Mouse (Mus musculus) v-Abl transformed pro-B cells (cell line): Measurements from ENCODE around the gene Vhl.

ENCODE experiments used
- in situ Hi-C, 2 experiments: fragments of 400-800 bp; cut with MboI; formaldehyde crosslinking; loops; one replicate each; pipeline ENCODE4 v1.15.1; 2025; ENCODE audit not compliant: unreplicated experiment in 2 of 2

Vhl gene

DNA sequence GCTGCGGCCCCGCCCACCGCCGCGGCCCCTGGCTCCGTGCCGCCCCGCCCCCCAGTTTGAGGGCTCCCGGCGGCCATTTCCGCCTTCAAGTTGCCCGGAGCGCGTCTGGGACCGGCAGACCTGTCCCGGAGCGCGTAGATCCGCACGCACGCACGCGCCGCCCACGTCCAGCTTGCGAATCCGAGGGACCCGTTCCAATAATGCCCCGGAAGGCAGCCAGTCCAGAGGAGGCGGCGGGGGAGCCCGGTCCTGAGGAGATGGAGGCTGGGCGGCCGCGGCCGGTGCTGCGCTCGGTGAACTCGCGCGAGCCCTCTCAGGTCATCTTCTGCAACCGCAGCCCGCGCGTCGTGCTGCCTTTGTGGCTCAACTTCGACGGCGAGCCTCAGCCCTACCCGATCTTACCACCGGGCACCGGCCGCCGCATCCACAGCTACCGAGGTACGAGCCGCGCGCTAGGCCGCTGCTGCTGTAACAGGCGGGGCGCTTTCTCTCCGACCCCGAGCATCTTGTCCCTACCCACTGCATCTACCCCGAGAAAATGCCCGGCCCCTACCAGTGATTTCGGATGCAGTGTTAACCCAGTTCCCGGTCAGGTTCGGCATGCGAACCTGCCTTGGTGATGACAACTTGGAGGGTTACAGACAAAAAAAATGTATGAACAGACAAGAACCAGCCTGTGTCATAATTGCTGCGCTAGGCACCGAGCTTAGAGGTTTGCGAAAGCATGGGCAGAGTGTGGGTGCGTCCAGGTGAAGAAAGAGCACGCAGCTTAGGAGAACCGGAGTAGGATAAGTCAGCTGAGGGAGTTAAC, at the start of gene Vhl:
TSS of gene Vhl (plus strand) at position 19 of the 811 bp plus-strand sequence.
- in situ Hi-C loops = no loop called here

DNA sequence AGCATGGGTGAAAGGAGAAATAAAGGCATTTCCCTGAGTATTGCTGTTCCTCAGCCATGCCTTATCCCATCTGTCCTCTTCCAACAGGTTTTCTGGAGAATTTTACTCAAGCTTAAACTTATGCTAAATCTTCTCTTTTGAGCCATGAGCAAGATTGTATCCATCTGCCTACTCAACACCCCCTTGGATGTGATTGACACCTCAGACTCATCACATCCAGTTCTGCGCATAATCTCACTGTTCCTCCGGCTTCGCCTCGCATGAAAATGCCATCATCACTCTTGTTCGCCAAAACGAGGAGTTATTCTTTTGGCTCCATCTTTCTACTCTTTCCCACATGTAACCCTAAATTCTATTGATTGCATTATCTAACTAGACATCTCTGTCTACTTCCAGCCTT, 47.7 kb upstream of the Vhl start:
- in situ Hi-C loops = no loop called here

DNA sequence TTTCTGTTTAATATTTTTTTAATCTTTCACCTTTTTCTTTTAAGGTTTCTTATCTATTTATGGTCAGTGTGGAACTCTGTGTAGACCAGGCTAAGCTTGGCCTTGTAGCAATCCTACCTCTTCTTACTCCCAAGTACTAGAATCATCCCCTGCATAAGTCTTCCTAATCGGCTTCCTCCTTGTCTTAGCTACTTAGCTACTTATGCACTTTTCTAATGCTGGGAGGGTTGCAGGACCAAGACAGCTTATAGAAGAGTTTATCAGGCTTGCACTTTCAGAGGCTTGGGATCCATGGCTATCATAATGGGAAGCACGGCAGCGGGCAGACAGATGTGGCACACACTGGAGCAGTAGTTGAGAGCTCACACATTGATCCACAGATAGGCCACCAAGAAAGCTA, 44.5 kb upstream of the Vhl start:
- in situ Hi-C loops = no loop called here

DNA sequence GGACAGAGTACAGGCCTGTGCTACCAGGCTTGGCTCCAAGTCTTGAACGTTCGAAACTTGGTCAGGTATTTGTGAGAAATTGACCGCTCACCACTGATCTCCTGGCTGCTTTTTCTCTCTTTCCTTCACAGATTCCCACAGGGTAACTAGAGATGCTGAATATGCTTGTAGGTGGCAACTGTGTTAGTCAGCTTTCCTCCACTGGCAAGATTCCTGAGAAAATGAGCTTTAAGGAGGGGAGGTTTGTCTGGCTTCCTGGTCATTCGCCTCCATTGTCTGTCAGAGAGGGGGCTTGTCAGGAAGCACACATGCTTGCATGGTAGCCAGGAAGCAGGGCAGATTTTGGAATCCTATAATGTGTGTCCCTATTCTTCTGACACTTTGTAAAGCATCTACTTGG, 40.7 kb upstream of the Vhl start:
- in situ Hi-C loops = no loop called here

DNA sequence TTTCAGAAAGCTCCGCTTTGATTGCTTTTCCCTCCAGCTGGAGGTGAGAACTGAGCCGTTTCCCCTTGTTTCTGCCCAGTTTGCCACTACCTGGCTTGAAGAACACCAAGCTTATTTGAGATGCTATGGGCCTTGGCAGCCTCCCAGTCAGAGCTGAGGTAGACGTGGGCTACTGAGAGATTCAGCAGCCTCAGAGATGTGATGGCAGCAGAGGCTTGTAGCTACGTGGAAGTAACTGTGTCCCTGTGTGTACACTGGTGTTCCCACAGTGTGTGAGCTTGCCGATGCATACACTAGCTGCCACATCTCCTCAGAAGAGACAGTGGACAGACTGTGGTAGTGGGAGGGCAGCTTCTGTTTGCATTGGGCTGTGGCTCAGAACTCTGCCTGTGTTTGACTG, 38.7 kb upstream of the Vhl start:
- in situ Hi-C loops = no loop called here

DNA sequence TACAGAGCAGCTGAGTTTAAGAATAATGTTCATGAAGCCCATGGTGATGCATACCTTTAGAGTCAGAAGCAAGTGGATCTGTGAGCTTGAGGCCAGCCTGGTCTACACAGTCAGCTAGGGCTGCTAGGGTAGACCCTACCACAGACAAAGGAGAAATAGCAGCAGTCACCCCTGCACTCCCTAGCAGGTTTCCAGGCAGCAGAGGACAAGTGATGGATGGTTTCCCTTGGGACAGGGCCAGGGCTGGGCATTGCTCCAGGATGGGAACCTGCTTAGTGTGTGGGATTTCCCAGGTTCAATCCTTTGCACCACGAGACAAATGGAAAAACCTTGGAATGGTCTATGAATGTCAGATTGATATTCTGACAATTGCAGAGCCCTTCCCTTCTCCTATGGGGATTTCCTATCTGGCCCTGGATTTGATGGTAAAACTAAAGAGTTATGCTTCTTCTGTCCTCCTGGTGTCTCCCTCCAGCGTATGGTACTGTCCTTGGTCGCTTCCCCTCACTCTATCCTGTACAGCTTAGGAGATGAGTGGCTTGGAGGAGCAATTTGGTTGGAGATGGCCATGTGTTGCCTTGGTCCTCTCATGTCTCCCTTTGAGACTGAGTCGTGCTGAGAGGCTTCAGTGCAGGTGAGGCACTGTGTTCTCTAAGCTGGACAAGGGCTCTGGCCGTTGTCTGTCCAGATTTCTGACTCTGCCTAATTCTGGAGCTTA, 37.1 kb upstream of the Vhl start:
- in situ Hi-C loops = no loop called here

DNA sequence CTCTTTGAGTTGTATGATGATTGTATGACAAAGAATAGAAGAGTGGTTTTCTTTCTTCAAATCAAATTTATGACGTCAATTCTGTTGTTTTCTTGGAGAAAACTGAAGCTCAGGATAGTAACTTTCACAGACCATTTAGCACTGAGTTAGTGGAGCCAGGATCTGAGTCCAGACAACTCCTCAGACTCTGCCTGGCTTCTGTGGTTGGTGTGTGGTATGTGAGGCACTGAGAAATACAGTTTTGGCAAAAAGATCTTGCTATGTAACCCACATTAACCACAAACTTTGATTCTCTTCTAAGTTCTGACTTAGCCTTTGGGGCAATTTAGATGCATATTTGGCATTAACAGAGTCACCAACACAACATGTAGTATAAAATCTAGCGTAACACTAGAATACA, 31.1 kb upstream of the Vhl start:
- in situ Hi-C loops = no loop called here

DNA sequence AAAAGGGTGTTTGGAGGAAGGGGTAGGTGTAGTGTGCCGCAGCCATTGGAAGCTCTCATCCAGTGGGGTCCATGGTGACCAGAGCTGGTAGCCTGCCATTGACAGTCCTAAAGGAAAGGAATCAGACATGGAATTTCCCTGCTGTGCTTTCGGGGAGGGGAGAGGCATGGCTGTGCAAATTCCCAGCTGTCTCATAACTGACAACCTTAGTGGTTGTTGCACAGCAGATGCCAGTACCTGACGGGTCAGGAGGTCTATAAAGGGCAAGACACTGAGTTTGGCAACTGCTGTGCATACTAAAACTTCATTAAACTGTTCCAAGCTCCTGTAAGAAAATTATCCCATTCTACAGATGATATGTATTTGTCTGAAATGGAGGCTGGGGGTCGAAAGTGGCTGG, 25.8 kb upstream of the Vhl start:
- in situ Hi-C loops = no loop called here

DNA sequence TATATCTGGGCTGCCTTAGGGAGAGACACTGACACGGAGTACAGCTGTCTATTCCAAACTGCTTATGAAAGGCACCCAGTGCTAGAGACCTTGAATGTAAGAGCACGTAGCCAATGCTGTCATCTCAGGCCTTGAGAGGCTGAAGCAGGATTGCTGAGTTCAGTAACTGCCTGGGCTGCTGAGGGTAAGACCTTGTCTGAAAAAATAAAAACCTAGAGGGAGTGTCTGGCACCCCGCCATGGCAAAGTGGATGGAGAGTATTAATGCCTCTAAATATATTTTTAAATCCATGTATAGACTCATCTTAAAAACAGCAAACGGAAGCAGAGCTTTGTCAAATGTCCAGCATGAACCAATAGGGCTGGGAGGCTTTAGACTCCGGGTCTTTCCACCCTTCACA, 23.9 kb upstream of the Vhl start:
- in situ Hi-C loops = no loop called here

DNA sequence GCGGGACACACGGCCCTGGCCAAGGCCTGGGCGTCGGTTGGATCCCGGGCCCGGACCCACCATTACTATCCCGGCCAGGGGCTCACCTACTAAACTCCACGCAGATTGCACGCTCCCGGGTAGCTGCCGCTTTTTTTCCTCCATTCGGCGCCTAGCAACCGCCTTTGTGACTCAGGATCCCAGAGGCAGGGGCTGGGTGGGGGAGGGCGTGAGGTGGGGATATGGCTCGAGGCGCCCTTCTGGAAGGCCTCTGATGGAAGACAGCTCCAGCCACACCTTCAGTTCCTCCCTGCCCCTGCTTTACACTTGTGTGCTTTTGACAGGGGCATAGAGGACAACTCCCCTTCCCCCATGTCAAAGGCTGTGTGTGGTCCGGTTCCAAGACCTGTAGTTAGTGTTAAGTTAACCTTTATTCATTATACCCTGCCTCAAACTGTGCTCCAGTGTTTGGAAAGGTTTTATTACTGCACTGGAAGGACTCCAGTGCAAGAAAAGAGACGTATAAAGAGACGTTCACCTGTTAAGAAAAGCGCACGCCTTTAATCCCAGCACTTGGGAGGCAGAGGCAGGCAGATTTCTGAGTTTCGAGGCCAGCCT, 23.1 kb upstream of the Vhl start, which contains the start of gene Fancd2os:
TSS of gene Fancd2os (minus strand) at position 173 of the 597 bp plus-strand sequence.
- in situ Hi-C loops = no loop called here

DNA sequence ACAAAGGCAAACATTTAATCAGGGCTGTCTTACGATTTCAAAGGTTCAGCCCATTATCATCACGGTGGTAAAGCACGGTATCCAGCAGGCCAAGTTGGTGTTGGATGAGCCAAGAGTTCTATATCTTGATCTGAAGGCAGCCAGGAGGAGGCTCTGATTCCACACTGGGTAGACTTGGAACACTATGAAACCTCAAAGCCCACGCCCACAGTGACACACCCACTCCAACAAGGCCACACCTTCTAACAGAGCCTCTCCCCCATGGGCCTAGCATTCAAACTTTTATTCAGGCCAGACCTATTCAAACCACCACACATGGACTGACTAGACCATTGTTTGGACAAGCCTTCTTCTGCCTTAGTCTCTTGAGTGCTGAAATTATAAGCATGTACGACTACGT, 20.9 kb upstream of the Vhl start:
- in situ Hi-C loops = no loop called here

DNA sequence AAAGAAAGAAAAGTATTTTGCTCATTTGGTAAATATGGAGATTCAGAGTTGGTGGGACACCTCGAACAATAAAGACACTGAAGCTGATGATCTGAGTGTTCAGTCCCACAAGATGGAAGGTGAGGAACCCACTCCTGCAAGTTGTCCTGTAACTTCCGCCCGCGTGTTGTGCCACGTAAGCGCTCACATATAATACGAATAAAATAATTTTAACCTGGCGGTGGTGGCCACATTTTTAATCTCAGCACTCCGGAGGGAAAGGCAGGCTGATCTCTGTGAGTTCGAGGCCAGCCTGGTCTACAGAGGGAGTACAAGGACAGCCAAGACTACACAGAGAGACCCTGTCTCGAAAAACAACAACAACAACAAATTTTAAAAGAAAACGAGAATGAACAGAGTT, 19.8 kb upstream of the Vhl start:
- in situ Hi-C loops = no loop called here

DNA sequence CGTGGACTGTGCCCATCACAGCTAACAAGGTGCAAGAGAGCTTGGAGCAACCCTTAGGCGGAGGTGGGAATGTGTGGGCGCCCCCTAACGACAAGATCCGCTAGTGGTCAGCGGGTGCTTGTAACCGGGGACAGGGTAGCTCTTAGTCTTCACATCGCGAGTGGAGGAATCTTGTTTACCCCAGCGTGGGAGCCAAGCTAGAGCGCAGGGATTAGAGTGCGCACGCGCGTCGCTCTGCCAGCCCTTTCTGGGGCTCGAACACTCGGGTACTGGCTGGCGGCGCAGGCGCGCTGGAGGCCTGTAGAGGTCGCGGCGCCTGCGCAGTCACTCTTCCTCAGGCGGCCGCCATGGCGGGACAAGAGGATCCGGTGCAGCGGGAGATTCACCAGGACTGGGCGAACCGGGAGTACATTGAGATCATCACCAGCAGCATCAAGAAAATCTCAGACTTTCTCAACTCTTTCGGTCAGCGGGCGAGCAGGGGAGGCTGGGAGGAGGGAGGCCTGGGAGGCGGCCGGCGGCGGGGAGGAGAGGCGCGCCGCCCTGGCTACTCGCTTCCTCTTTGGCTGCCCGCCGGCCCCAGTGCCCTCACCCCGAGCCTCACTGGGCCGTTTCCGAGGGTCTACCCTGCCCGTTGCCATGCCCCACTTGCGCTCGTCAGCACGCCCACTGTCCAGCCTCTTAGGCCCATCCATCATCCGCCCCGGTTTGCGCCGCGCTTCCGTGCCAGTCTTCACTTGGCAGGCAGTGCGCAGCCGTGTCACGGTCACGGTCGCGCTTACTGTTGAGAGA, 19.1 kb upstream of the Vhl start, which contains the start of gene Brk1:
TSS of gene Brk1 (plus strand) at position 341 of the 792 bp plus-strand sequence.
- in situ Hi-C loops = no loop called here

DNA sequence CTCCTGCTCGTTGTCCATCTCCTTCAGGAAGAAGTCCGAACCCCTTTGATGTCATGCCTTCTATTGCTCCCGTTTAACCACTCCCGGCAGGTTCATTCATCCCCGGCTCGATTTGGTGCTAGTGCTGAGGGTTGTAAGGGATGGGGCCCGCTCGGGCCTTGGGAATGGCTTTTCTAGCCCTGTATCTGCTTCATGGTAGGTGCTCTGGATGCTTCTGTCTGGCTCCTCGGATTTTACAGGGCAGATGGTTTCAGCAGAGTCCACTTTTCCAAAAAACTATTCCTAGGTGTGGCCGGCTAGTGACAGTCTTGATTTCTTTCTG, 18.6 kb upstream of the Vhl start:
- in situ Hi-C loops = no loop called here

DNA sequence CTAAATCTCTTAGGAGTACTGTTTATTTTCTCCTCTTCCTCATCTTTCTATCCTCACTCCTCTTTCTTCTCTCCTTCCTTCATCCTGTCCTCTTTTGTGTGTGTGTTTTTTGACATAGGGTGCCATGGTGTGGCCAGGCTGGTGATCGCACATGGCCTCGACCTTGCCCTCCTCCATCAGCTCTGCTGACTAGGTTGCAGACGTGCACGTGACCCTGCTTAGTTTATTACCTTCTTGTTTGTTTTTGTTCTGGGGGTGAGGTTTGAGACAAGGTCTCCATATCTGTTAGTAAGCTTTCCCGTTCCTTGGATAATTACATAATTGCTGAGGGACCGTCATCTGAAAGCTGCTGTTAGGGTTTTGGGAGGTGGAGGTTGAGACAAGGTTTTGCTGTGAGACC, 14.9 kb upstream of the Vhl start:
- in situ Hi-C loops = no loop called here

DNA sequence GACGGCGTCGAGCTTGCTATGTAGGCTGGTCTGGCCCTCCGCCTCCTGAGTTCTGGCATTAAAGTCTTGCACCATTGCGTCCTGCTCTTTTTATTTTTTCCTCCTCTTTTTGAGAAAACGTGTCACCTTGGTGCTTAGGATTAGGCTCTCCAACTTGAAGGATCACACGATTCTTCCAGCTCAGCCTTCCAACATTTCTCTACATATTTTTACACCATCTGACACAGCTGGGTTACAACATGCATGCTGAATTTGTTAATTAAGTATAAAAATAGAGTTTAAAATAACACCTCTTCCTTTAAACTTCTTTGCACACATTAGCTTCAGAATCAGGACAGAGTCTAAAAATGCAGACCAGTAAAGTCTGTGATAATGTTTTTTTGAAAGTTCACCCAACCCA, 14.5 kb upstream of the Vhl start:
- in situ Hi-C loops = no loop called here

DNA sequence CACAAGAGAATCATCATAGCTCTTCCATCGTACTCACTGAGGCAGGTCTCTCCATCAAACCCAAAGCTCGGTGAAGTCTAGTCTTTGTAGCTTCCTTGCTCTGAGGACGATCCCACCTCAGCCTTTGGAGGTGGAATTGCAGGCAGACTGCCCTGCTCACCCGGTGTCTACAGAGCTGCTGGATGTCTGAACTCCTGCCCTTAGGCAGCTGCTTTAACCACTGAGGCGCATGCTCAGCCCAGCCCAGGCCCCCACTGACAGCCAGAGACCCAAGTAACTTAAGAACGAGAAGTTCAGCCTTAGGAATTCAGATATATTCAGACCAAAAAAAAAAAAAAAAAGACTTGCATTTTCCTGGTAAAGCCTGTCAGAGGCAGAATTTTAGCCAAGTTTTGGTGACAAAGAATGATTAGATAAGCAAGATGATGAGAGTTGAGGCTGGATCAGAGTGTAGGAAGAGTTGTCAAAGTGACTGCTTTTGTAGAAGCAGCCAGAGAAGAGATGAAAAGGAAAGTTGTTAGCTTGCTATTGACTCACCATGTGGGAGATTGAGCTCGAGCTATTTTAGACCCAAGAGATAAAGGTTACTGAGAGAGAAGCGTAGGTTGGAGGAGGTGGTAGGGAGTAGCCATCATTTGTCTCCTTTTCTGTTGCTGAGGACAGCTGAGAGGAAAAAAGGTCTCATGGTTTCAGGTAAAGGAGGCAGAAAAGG, 11.3 kb upstream of the Vhl start:
- in situ Hi-C loops = no loop called here

DNA sequence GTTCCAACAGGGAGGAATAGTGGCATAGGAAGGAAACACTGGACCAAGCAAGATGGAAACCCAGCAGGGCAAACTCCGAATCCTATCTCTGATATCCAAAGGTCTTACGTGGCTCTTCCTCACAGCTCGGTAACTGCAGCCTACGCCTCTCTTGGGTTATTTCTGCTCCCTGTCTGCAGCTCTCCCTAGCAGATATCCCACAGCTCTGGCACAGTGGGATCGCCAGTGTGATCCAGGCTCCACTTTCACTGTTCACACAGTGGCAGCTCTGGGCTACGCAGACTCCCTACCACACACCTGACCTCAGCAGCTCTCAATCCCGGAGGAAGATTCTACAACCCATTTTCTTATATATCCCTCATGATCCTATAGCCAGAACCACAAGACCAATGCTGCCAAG, 9.6 kb upstream of the Vhl start:
- in situ Hi-C loops = no loop called here

DNA sequence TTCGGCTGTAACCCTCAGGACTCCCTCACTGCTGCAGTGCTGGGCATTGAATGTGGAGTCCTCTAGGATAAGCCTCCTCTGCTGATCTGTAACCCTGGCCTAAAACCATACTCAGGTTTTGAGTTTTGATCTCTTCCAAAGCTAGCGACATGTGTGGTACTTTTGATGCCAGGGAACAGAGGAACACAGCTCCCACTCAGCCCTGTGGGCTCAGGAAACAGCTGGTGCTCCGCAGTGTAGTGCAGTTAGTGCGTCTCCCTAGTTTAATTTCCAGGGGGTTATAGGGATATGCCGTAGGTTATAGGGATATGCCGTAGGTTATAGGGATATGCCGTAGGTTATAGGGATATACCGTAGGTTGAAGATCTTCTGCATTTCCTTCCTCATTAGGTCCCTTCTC, 8.8 kb upstream of the Vhl start:
- in situ Hi-C loops = no loop called here

DNA sequence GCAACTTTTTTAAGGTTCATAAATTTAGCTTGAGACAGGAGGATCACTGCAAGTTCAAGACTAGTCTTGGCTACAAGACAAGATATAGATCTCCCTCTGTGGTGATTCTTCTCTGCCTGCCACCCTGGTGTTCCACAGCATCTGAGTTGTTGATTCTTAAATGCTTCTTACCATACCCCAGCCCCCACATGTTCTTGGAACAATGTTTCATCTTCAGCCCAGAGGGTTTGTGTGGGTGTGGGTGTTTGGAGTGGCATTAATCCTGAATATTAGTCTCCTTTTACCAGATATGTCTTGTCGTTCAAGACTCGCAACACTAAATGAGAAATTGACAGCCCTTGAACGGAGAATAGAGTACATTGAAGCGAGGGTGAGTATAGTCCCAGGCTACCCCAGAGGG, 8.3 kb upstream of the Vhl start:
- in situ Hi-C loops = no loop called here
